Mouse (Mus musculus) spleen, adult 2 months (tissue): ENCODE measurements at regions not wholly inside any gene's neighbourhood (a gene's known extent, or its start where the extent isn't known, plus 50 kb on each side); places are given as distances from the start of the nearest gene placed in this dataset.

Source experiments
- DNase-seq, 2 experiments: peaks; one replicate each; pipeline versions ENCODE4 v3.0.0 to v3.0.0-alpha.2; 2012 to 2021; ENCODE audit warnings: low spot score in 2 of 2, low read depth in 1 of 2
- H3K27ac ChIP-seq: fragments of 200-500 bp; 2 replicates; pipeline ENCODE4 v1.5.1; 2012; ENCODE audit warnings: low read length, inconsistent platforms; ENCODE audit not compliant: insufficient read depth
- H3K27me3 ChIP-seq: fragments of 200-500 bp; 2 replicates; pipeline ENCODE4 v1.6.1; 2012; ENCODE audit warnings: mild to moderate bottlenecking, moderate library complexity, low read length, inconsistent platforms; ENCODE audit not compliant: control insufficient read depth, insufficient read depth
- H3K36me3 ChIP-seq: fragments of 200-500 bp; 2 replicates; pipeline ENCODE4 v1.6.1; 2012; ENCODE audit warnings: mild to moderate bottlenecking, low read length, inconsistent platforms; ENCODE audit not compliant: control insufficient read depth, insufficient read depth
- H3K4me1 ChIP-seq: fragments of 200-500 bp; 2 replicates; pipeline ENCODE4 v1.6.1; 2011; ENCODE audit warnings: inconsistent platforms; ENCODE audit not compliant: control insufficient read depth, insufficient read depth, insufficient read length
- H3K4me3 ChIP-seq: fragments of 200-500 bp; 2 replicates; pipeline ENCODE4 v1.5.1; 2011; ENCODE audit warnings: mild to moderate bottlenecking, inconsistent platforms; ENCODE audit not compliant: insufficient read depth, insufficient read length; ENCODE audit errors: extremely low read depth
- CTCF ChIP-seq: fragments of 200-500 bp; IDR thresholded peaks from 2 replicates; pipeline ENCODE4 v1.5.1; 2011; ENCODE audit warnings: mild to moderate bottlenecking, inconsistent platforms; ENCODE audit not compliant: insufficient read depth, insufficient read length, insufficient replicate concordance; ENCODE audit errors: extremely low read depth
- POLR2A ChIP-seq: fragments of 200-500 bp; IDR thresholded peaks from 2 replicates; pipeline ENCODE4 v1.6.1; 2011; ENCODE audit warnings: low read depth, low read length, inconsistent platforms
- WGBS: fragments of 180-500 bp; shearing (Covaris S2); methylation state at CpG from one replicate; pipeline ENCODE4 v1.1.7; 2018; 5-methylcytosine and 5-hydroxymethylcytosine counted together

DNA sequence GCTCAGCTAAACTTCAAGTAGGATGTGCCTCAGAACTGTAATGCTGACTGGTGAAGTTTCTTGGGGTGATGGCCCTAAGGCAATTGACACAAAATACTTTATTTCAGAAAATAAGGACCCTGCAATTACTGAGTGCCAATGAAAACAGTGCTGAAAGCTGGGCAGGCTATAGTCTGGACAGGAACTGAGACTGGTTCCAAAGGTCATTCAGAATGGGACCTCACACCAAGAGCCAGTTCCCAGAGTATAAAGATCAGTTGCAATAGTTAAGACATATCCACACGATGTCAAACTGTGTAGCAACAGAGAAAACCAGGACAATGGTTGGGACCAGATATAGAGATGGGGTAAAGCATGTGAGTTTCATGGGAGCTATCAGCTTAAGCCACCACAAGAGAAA, 409.6 kb upstream of the Mctp2 start:
- no peak for DNase-seq
- TF ChIP-seq CTCF (no peak), POLR2A (no peak)
- H3K4me3 ChIP-seq = no peak overlapping the region
- 71% methylated on average over 1 of the region's 1 CpGs for WGBS
- H3K27ac ChIP-seq = no peak overlapping the region
- H3K27me3 ChIP-seq = no peaks in the 10 kb centered on the region
- H3K4me1 ChIP-seq = no peaks in the 10 kb centered on the region
- no peaks in the 10 kb centered on the region for H3K36me3 ChIP-seq

DNA sequence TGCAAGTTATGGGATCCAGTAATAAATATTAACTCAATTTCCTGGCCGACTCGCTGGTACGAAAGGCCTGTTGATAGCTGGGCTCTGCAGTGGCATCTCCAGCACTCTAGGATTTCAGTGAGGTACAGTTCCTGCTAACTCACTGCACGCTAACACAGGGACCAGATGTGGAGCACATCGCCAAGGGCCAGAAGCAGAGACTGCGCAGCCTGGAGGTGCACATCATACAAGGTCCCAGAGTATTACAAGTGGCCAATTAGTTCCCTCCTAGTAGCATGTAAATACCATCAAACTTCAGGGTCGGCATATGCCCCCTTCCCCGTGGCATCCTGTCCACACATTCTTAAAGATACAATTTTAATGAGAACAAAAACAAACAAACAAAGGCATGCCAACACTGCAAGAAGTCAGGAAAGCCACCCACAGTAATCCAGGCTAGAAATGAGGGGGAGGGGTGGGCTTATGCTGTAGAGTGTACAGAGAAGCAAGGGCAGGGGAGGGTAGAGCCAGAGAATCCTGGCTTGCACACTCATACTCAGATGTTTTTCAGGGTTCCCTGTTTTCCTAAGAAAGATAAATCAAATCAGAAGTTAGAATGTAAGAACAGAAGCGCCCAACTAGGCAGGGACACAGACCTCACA, 419.9 kb upstream of the Mctp2 start:
- Histone ChIP-seq H3K36me3 (no peaks in the 10 kb centered on the region), H3K27ac (no peak overlapping the region), H3K4me1 (no peaks in the 10 kb centered on the region), H3K27me3 (no peaks in the 10 kb centered on the region), H3K4me3 (no peak overlapping the region)
- no peak for DNase-seq
- TF ChIP-seq POLR2A (no peak), CTCF (no peak)
- 87% methylated on average over 9 of the region's 9 CpGs for WGBS

DNA sequence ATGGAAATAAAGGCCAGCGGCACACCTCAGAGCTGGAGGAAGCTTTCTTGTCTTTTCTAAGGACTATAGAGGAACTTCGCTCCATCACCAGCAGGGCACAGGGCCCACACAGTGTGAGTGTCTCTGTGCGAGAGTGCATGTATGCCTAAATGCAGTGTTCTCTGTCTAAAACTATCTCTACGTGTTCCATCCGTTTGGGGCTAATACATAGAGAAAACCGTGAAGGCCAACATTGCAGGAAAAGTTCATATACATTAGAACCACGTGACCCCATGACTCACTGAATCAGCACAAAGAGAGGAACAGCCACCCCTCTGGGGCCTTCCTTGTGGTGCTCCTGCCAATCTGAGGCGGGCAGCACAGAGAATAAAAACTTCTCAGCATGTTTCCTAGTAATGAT, 431.4 kb upstream of the Mctp2 start:
- H3K27me3 ChIP-seq = no peaks in the 10 kb centered on the region
- no peak overlapping the region for H3K4me3 ChIP-seq
- H3K4me1 ChIP-seq = no peaks in the 10 kb centered on the region
- TF ChIP-seq POLR2A (no peak), CTCF (no peak)
- no peak overlapping the region for H3K27ac ChIP-seq
- 82% methylated on average over 8 of the region's 8 CpGs for WGBS
- H3K36me3 ChIP-seq = no peaks in the 10 kb centered on the region
- DNase-seq = no peak

DNA sequence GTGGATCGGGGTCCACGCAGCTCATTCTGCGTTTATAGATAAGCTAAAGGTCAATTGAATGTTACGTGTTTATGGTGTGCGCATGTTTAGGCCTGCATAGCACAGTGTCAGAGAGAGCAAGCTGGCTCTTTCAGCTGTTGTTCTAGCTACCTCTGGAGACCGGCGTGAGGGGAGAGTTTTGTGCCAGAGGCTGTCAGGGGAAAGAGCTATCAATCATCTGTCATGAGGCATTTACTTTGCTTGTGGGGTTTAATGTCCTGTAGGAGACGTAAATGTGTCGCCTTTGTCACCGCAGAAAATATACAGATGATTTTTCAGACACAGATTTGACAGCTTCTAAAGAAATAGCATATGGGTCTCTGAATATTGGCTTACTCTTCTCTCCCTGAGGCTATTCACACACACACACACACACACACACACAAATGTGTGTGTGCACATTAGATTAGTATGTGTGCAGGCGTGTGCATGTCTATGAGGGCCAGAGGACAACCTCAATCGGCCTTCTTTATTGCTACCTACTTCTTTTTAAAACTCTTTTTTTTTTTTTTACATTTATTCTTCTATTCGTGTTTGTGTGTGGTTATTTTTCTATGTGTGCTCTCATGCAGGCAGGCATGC, 432.0 kb upstream of the Mctp2 start:
- no peaks in the 10 kb centered on the region for H3K4me1 ChIP-seq
- H3K27ac ChIP-seq = no peak overlapping the region
- H3K27me3 ChIP-seq = no peaks in the 10 kb centered on the region
- DNase-seq = no peak
- no peaks in the 10 kb centered on the region for H3K36me3 ChIP-seq
- no peak for TF ChIP-seq POLR2A
- TF ChIP-seq CTCF = no peak
- no peak overlapping the region for H3K4me3 ChIP-seq
- WGBS = 79% methylated on average over 13 of the region's 13 CpGs

DNA sequence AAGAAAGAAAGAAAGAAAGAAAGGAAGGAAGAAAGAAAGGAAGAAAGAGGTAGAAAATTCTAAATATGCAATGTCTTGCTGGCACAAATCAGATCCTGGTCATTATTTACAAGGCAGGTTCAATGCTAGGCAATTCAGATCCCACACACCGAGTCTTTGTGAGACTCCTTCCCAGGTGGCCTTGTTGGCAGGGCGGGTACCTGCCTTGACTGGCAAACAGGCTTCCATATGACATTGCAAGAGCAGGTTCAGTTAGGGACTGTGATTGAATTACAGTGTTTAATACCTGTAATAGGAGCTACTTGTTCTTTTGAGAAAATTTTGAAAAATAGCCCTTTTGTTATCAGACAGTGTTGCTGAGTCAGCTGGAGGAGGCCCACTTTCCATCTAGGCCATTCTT, 436.0 kb upstream of the Mctp2 start:
- 85% methylated on average over 2 of the region's 2 CpGs for WGBS
- no peaks in the 10 kb centered on the region for H3K27me3 ChIP-seq
- no peak for TF ChIP-seq POLR2A
- no peak for TF ChIP-seq CTCF

DNA sequence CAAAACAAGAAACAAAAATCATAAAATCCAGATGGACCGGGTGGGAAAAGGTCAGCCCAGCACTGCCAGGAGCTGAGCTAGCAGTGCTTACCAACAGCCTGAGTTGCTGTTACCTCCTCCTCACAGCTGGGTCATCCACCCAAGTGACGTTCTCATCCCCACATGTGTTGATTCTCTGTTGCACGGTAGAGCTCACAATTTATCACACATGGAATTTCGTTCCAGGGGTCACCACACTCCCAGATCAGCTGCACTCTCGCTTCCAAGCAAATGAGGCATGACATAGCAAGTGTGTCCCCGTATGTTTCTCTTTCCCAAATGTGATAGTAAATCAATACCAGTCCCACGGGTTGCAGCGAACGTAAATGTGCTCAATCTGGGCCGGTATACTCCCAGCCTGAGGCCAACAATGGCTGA, 445.1 kb upstream of the Mctp2 start:
- WGBS = 77% methylated on average over 10 of the region's 10 CpGs
- no peaks in the 10 kb centered on the region for H3K27me3 ChIP-seq
- no peak overlapping the region for H3K27ac ChIP-seq
- DNase-seq = no peak
- H3K4me3 ChIP-seq = no peak overlapping the region
- H3K4me1 ChIP-seq = no peaks in the 10 kb centered on the region
- H3K36me3 ChIP-seq = no peaks in the 10 kb centered on the region
- TF ChIP-seq CTCF = no peak
- TF ChIP-seq POLR2A = no peak

More for the DNA sequence above, 436.0 kb upstream of the Mctp2 start:
- DNase-seq = no peak
- no peak overlapping the region for H3K4me3 ChIP-seq
- H3K27ac ChIP-seq = no peak overlapping the region
- H3K4me1 ChIP-seq = no peaks in the 10 kb centered on the region
- H3K36me3 ChIP-seq = no peaks in the 10 kb centered on the region

DNA sequence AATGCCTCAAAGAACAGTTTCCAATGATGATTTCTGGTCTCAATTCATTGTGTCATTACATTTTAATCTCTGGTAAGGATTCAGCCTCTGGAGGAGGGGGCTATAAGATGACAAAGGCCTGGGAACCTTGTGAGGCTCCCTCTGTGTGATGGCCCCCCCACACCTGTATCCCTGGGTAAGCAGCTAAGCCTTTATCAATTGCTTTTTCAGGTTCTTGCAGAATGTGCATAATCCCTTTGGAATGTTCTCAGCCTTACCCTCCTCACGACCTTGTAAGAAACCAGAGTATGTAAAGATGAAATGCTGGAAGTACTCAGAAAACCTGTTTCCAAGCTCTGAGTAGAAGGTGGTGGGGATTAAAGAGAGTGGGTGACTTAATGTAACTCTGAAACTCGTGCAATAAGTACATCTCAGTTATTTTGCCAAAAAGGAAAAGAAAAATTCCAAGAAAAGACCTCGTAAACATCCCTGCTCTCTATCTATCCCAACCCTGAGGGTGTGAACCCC, 446.7 kb upstream of the Mctp2 start:
- Histone ChIP-seq H3K27ac (no peak overlapping the region), H3K36me3 (no peaks in the 10 kb centered on the region), H3K4me3 (no peak overlapping the region), H3K27me3 (no peaks in the 10 kb centered on the region), H3K4me1 (no peaks in the 10 kb centered on the region)
- TF ChIP-seq CTCF (no peak), POLR2A (no peak)
- WGBS = 53% methylated on average over 3 of the region's 3 CpGs
- no peak for DNase-seq
